Mouse (Mus musculus) megakaryocyte, embryonic 14.5 days (primary cell): ENCODE results near the gene Piezo1.

Experiments used
- FLI1 ChIP-seq: IDR thresholded peaks from 2 replicates; pipeline ENCODE4 v1.6.1; 2012; ENCODE audit warnings: low read length, inconsistent platforms, mixed read lengths
- GATA1 ChIP-seq: IDR thresholded peaks from 3 replicates; pipeline ENCODE4 v1.6.1; 2012; ENCODE audit warnings: mixed read lengths, low read length, inconsistent platforms, borderline replicate concordance

- no peak for TF ChIP-seq GATA1
- no peak for TF ChIP-seq FLI1
These were observed 109.8 kb downstream of the Piezo1 start for GRCm38 (mm10) chr8:122441326-122441725.
